Mouse (Mus musculus): ENCODE data around the gene Mef2d. TPM values are rescaled to one million over a fixed set of nuclear protein-coding genes. Genes with fewer than 3 reads are reported as not detected.

The Mef2d gene
- total RNA-seq, 1 experiment from 2014 or later, result 31.1 TPM

DNA sequence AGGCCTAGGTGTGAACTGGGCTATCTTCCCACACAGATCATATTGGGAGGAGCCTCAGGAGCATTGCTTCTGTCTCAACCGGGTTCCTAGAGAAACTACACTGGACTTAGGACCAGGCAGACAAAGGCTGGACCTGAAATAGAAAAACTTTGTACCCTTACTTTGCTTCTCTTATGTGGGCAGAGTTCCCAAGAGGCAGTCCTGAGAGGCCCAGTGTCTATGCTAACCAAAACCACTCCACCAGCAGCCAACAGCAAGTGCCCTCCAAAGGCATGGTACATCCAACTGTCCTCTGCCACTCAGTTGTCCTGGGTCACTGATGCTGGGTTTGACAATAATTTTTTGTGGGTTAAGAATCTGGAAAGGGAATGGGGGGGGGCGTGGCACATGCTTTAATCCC, 9.7 kb upstream of the Mef2d start:
- ATAC-seq (replicated peaks in 1 of 2; ENCODE audit: insufficient read depth in 1 of 2, low FRiP score in 2 of 2, low TSS enrichment in 1 of 2, low read depth in 1 of 2, poor library complexity in 2 of 2, severe bottlenecking in 2 of 2), result no peak

DNA sequence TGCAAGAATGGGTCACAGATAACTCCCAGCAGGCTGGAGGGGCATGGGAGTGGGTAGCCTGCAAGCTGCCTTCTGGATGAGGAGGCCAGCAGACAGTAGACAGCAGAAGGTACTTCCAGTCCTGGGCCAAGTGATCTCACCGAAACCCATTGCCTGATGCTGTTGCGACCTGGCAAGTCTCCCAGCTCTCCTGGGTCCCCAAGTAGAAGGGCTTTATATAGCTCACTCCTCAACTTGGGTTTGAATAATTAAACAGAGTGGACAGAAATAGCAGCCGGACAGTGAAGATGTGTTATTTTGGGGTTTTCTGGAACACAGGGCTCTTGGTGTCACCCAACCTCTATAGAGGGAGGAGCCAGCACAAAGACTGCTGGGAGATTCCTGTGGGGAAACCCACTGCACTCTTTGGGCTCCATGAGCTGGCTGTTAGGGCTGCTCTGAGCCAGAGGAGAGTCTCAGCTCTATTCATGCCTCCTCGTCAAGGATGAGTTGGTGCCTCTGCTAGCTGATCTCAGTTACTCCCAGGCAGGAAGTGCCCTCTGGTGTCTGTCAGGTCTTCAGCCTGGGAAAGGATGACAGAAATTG, 8.9 kb upstream of the Mef2d start:
- no peak for ATAC-seq (replicated peaks in 1 of 2; ENCODE audit: insufficient read depth in 1 of 2, low FRiP score in 2 of 2, low TSS enrichment in 1 of 2, low read depth in 1 of 2, poor library complexity in 2 of 2, severe bottlenecking in 2 of 2)

DNA sequence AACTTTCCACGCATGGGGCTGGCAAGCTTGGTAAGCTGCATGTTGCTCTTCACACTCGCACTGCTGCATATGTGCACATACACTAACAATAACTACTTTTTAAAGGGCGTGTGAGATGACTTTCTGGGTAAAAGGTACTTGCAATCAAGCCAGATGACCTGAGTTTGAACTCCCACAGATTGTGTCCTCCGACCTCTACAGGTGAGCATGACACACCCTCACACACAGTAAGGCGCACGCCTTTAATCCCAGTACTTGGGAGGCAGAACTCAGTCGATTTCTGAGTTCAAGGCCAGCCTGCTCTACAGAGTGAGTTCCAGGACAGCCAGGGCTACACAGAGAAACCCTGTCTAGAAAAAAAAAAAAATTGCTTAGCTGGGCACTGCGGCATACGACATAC, 5.8 kb upstream of the Mef2d start:
- no peak for ATAC-seq (replicated peaks in 1 of 2; ENCODE audit: insufficient read depth in 1 of 2, low FRiP score in 2 of 2, low TSS enrichment in 1 of 2, low read depth in 1 of 2, poor library complexity in 2 of 2, severe bottlenecking in 2 of 2)

DNA sequence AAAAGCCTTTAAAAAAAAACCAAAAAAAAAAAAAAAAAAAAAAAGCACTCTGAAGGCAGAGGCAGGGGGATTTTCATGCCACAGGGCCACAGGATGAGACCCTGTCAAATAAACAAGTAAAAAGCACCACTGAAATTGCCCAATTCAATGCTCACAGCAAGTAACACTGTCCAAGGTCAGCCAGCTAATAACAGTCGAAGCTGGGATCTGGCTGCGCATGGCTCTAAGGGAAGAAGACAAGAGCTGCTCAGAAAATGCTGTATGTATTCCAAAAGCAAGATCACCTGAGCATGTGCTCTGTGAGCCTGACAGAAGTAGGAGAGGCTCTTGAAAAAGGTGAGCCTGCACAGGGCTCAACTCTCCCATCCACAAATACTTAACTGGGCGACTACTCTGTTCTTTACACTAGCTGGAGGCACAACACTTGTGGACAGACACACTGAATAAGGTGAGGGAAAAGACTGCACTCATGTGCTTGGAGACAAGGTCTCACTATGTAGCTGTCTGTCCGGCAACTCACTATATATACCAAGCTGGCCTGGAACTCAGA, 5.2 kb upstream of the Mef2d start:
- ATAC-seq (replicated peaks in 1 of 2; ENCODE audit: insufficient read depth in 1 of 2, low FRiP score in 2 of 2, low TSS enrichment in 1 of 2, low read depth in 1 of 2, poor library complexity in 2 of 2, severe bottlenecking in 2 of 2), result no peak

- no peak for ATAC-seq (replicated peaks in 1 of 2; ENCODE audit: insufficient read depth in 1 of 2, low FRiP score in 2 of 2, low TSS enrichment in 1 of 2, low read depth in 1 of 2, poor library complexity in 2 of 2, severe bottlenecking in 2 of 2)
These were observed 4.4 kb upstream of the Mef2d start for GRCm38 (mm10) chr3:88137821-88138220.

DNA sequence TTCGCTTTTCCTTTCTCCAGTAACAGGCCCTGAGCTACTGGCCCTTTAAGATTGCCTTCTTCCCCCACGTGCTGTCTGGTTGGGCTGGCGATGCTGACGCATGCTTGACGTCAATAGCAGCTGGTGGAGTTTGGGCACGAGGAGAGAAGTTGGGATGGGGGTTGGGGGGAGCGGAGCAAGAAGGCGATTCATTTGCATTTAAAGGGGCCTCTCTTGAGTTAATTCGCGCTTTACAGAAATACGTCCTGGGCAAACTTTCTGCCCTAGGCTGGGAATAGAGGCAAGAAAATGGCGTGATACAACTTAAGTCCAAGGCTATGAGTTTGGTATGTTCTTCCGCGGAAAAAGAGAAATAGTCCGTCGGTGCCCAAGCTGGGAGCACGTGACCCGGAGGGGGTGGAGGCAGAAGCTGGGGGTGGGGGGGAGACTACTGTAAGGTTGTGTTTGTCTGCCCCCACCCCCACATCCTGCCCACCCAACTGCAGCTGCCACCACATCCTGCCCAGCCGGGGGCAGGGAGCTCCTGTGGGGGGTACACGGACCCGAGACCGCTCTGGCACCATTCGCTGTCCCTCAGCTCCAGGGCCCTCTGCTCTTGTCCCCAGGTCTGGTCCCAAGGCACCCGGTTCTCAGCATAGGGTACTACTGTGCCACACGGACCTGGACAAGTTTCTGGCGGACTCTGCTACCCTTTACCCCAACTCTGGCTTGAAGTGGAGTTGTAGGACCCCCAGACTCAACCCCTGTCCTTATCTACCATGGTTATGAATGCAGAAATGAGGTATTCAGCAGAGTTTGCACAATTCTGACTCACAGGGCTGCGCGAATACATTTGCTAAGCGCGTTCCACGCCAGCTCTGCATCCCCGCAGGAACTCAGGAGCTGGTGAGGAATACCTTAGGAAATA, 3.6 kb upstream of the Mef2d start:
- ATAC-seq (replicated peaks in 1 of 2; ENCODE audit: insufficient read depth in 1 of 2, low FRiP score in 2 of 2, low TSS enrichment in 1 of 2, low read depth in 1 of 2, poor library complexity in 2 of 2, severe bottlenecking in 2 of 2), result peak; percentile 57 to 65

GRCm38 (mm10) chr3:88139243-88140177, 2.7 kb upstream of the Mef2d start:
- ATAC-seq (replicated peaks in 1 of 2; ENCODE audit: insufficient read depth in 1 of 2, low FRiP score in 2 of 2, low TSS enrichment in 1 of 2, low read depth in 1 of 2, poor library complexity in 2 of 2, severe bottlenecking in 2 of 2), result no peak

GRCm38 (mm10) chr3:88140178-88140902, 1.8 kb upstream of the Mef2d start:
- ATAC-seq (replicated peaks in 1 of 2; ENCODE audit: insufficient read depth in 1 of 2, low FRiP score in 2 of 2, low TSS enrichment in 1 of 2, low read depth in 1 of 2, poor library complexity in 2 of 2, severe bottlenecking in 2 of 2), result no peak

GRCm38 (mm10) chr3:88140903-88141430, 1.2 kb upstream of the Mef2d start:
- ATAC-seq (replicated peaks in 1 of 2; ENCODE audit: insufficient read depth in 1 of 2, low FRiP score in 2 of 2, low TSS enrichment in 1 of 2, low read depth in 1 of 2, poor library complexity in 2 of 2, severe bottlenecking in 2 of 2), result no peak

GRCm38 (mm10) chr3:88141439-88141786, 759 bp upstream of the Mef2d start:
- 0 out of 4 replicates have a peak, but pooled peaks have one; percentile 0 to 1 for ATAC-seq (replicated peaks in 1 of 2; ENCODE audit: insufficient read depth in 1 of 2, low FRiP score in 2 of 2, low TSS enrichment in 1 of 2, low read depth in 1 of 2, poor library complexity in 2 of 2, severe bottlenecking in 2 of 2)

DNA sequence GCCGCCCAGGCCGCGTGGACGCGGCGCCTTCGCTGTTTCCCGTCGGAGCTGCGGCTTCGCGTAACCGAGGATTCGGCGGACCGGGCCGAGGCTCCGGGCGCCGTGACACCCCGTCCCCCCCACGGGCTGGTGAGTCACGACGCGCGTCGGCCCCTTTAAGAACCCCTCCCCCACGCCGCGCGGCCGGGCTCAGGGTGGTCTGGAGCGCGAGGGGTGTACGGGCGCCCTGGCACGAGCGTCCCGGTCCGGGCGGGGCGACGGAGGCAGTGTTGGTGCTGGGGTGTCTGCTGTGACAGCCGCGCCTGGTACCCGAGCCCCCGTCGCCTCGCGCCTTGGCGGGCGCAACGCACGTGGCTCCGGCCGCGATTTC, 359 bp downstream of the Mef2d start:
- no peak for ATAC-seq (replicated peaks in 1 of 2; ENCODE audit: insufficient read depth in 1 of 2, low FRiP score in 2 of 2, low TSS enrichment in 1 of 2, low read depth in 1 of 2, poor library complexity in 2 of 2, severe bottlenecking in 2 of 2)

DNA sequence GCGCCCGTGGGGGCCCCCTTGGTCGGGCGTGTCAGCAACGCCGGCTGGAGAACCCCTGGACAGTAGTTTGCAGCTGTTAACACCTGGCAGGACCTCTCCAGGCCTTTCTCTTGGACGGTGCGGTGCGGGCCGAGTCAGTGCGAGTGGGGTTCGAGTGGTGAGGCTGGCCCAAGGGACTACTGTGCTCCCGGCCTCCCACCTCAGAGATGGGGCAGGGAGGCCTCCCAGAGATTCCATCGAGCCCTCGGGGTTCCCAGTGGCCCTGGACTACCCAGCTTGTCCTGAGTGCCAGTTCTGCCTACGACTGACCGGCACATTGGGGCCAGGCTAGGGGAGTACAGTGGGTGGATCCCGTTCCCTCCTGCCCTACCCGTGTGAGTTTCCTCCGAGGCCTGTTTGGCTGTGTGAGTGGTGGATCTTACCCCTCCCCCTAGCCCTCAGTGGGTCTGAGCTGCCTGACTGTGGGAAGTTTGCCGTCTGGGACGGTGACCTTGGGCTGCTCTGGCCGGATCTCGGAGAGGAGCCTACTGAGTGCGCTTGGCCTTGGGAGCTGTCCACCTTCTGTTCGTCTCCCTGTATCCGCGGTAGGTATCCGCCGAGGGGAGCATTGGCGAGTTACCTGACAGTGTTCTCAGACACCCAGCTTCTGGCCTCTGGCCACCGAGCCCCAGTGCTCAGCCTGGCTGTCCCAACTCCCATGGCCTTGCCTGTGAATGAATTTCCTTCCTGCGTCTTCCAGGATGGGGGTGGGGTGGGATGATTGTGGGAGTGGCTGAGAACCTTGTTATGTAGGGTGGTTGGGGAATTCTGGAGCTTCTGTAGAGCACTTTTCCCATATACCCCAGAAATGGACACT, 972 bp downstream of the Mef2d start:
- ATAC-seq (replicated peaks in 1 of 2; ENCODE audit: insufficient read depth in 1 of 2, low FRiP score in 2 of 2, low TSS enrichment in 1 of 2, low read depth in 1 of 2, poor library complexity in 2 of 2, severe bottlenecking in 2 of 2), result no peak

DNA sequence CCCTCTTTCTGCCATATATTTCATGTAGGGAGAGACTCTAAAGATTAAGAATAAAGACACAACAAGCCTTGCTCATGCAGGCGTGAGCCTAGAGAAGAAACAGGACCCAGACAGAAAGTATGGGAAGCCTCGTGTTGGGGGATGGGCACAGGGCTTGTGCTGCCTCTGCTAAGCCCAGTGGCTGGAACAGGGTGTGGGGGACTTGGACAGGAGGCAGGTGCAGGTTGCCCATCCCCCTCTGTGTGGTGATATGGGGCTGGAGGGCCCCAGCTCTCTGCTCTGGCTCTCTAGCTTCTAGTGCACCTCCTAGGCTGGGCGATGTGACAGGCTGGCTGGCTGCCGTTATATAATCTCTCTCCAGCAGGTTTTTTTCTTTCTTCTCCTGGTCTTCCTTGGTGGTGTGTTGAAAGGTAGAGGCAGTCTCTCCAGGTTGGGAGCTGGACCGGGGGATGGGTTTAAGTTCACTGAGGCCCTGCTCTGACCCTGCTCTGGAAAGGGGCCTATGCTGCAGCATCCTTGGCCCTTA, 1.9 kb downstream of the Mef2d start:
- ATAC-seq (replicated peaks in 1 of 2; ENCODE audit: insufficient read depth in 1 of 2, low FRiP score in 2 of 2, low TSS enrichment in 1 of 2, low read depth in 1 of 2, poor library complexity in 2 of 2, severe bottlenecking in 2 of 2), result no peak

- no peak for ATAC-seq (replicated peaks in 1 of 2; ENCODE audit: insufficient read depth in 1 of 2, low FRiP score in 2 of 2, low TSS enrichment in 1 of 2, low read depth in 1 of 2, poor library complexity in 2 of 2, severe bottlenecking in 2 of 2)
These were observed 2.7 kb downstream of the Mef2d start for GRCm38 (mm10) chr3:88144648-88145410.

GRCm38 (mm10) chr3:88145411-88145782, 3.2 kb downstream of the Mef2d start:
- ATAC-seq (replicated peaks in 1 of 2; ENCODE audit: insufficient read depth in 1 of 2, low FRiP score in 2 of 2, low TSS enrichment in 1 of 2, low read depth in 1 of 2, poor library complexity in 2 of 2, severe bottlenecking in 2 of 2), result no peak

Measured in hematopoietic stem cell, adult 5-6 weeks (primary cell).